Mouse (Mus musculus): Measurements from ENCODE around the gene Dhx36. TPM values are rescaled to one million over a fixed set of nuclear protein-coding genes. Genes with fewer than 3 reads are reported as not detected.

The Dhx36 gene
- total RNA-seq, 2 experiments from 2014 or later: 44.5 to 45.6 TPM

GRCm38 (mm10) chr3:62435923-62436322 lies 70.9 kb downstream of the Dhx36 start:
- DNase-seq (ENCODE audit: low spot score in 2 of 2): no peak

GRCm38 (mm10) chr3:62433675-62434074 lies 73.1 kb downstream of the Dhx36 start:
- no peak for DNase-seq (ENCODE audit: low spot score in 2 of 2)

GRCm38 (mm10) chr3:62418387-62419138 lies 88.2 kb downstream of the Dhx36 start:
- DNase-seq (ENCODE audit: low spot score in 2 of 2): no peak

Other genes with a start within 250 kb of the Dhx36 start
- 1 to 10 TPM; 6.8 to 8.5 TPM for gene Arhgef26, start 168.7 kb downstream of the Dhx36 start, total RNA-seq (2021)
- gene Gpr149, start 98.1 kb upstream of the Dhx36 start, total RNA-seq (2021): under 1 TPM in 1 of 2 experiments, not detected in 1; 0.06 TPM